Mouse (Mus musculus) induced T-regulatory cell, adult 2 months (primary cell): Measurements from ENCODE around the gene Kcng4.
A peak's percentile ranks its signal among the peaks of the same experiment; 100 is the strongest.

Experiments used
- DNase-seq: peaks from one replicate; pipeline ENCODE4 v3.0.0-alpha.2; 2012; ENCODE audit warnings: low read depth

Gene Kcng4

GRCm38 (mm10) chr8:119615096-119615495 is 20.4 kb downstream of the Kcng4 start:
- no peak for DNase-seq

GRCm38 (mm10) chr8:119612471-119612870 is 23.0 kb downstream of the Kcng4 start, which contains the start of gene Adad2:
Adad2 (plus strand) TSS chr8:119612747.
- no peak for DNase-seq

- DNase-seq, result peak; percentile 57
These were observed 29.3 kb downstream of the Kcng4 start for GRCm38 (mm10) chr8:119606224-119606623.

DNA sequence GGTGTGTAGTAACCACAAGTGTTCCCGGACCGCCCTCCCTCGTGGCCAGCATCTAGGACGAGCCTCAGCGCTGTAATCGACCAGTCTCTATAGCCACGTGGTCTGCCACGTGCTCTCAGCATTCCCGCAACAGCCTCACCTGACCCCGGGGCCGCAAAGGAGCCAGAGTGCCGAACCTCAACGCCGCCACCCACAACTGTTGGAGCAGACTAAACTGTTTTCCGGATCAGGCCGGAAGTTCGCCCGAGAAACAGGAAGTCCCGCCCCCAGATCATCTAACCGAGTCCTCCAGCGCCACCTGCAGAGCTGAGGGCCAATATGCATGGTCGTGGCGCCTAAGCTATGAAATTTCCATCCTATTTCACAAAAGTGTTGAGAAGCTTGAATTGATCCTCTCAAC is 30.5 kb downstream of the Kcng4 start, which contains the start of gene Taf1c:
Taf1c (minus strand) TSS at position 227 of the 400 bp plus-strand sequence.
- peak; percentile 97 for DNase-seq

- DNase-seq, result no peak
These were observed 31.1 kb downstream of the Kcng4 start for GRCm38 (mm10) chr8:119604398-119604803.

- DNase-seq, result no peak
These were observed 31.7 kb downstream of the Kcng4 start for GRCm38 (mm10) chr8:119603771-119604170.

GRCm38 (mm10) chr8:119591456-119591855 is 44.0 kb downstream of the Kcng4 start:
- DNase-seq, result no peak

- DNase-seq, result no peak
These were observed 45.1 kb downstream of the Kcng4 start for GRCm38 (mm10) chr8:119590348-119590747.

DNA sequence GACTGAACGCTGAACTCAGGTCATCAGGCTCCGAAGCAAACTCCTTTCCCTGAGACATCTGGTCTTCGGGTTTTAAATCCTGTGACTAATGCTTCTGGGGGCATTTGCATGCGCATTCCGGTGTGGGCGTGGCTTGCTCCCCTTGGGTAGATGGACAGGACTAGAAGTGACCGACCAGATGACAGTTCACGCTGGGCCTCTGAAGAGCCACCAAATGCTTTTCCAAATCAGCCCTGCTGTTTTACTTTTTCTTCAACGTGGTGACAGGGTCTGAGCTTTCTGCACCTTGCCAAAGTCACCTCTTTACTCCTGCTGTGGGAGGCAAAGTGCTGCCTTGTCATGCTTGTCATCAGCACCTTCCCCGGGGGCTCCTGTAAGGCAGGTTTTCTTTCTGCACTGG is 46.6 kb downstream of the Kcng4 start:
- DNase-seq, result no peak

DNA sequence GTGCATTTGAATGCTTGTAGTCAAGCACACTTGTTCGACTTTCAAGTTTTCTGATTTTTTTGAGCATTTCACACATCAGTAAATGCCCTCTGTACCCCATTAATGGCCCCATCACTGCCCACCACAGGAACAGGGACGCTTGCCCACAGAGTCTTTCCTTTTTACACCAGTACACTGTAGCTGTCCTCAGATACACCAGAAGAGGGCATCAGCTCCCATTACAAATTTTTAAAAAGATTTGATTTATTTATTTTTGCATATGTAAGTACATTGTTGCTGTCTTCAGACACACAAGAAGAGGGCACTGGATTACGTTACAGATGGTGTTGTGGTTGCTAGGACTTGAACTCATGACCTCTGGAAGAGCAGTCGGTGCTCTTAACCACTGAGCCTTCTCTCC is 47.2 kb downstream of the Kcng4 start:
- DNase-seq, result no peak

- DNase-seq, result peak; percentile 82
These were observed 49.6 kb downstream of the Kcng4 start for GRCm38 (mm10) chr8:119585901-119586300.

DNA sequence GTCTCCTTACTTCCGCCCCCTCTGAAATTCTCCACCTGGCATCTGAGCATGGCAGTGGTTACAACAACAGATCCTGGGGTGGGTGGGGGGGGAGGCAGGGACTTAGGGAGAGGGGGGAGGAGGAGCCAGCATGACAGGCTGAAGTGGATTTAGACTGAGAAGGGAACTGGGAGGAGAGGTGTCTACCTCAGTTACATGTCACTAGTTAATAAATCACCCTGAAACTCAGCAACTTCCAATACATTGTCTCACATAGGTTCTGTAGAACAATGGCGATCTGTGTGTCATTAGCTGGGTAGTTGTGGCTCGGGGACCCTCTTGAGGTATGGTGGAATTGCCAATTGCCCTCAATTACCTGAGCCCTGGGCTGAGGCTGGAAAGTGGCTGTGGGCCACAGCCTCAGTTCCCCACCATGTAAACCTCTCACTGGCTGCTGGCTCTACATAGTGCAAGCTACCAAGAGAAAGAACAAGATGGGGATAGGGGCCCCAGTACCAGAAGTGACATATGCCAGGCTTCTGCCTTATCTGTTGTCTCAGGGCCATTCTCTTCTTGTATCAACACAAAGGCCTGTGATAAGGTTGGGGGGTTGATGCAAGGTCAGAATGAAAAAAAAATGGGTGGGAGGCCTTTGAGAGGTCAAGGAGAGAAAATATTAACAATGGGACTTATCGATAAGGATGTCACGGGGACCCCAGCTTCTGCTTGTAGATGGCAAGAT is 54.9 kb downstream of the Kcng4 start:
- no peak for DNase-seq

DNA sequence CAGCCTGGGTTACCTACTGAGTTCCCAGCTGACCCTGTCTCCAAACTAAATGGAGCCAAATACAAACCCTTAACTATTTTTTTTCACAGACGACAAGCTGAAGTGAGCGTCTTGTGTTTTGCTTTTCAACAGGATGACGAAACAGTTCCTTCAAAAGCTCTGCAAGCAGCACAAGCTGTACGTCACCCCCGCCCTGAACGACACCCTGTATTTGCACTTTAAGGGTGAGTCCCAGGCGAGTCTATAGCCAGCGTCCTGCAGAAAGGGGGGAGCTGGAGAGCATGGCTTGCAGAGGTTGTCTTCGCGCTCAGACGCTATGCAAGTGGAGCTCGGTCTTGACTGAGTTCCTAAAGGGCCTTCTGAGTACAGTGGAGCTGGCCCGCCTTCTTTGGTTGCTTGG is 56.4 kb downstream of the Kcng4 start:
- DNase-seq, result no peak

DNA sequence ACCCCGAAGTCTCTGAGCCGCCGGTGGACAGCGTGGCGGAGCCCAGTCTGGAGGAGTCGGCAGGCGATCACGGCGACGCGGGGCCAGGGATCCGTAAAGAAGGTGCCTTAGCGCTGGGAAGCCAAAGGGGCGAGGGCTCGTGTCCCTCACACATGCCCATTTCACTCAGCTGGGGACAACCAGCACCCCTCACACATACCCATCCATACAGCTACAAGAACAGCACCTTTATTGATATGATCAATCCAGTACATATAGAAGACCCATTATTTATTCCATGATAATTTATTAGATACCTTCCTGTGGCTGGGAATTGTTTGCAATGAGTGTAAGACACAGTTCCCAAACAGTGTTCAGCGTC is 60.1 kb downstream of the Kcng4 start:
- DNase-seq, result no peak

DNA sequence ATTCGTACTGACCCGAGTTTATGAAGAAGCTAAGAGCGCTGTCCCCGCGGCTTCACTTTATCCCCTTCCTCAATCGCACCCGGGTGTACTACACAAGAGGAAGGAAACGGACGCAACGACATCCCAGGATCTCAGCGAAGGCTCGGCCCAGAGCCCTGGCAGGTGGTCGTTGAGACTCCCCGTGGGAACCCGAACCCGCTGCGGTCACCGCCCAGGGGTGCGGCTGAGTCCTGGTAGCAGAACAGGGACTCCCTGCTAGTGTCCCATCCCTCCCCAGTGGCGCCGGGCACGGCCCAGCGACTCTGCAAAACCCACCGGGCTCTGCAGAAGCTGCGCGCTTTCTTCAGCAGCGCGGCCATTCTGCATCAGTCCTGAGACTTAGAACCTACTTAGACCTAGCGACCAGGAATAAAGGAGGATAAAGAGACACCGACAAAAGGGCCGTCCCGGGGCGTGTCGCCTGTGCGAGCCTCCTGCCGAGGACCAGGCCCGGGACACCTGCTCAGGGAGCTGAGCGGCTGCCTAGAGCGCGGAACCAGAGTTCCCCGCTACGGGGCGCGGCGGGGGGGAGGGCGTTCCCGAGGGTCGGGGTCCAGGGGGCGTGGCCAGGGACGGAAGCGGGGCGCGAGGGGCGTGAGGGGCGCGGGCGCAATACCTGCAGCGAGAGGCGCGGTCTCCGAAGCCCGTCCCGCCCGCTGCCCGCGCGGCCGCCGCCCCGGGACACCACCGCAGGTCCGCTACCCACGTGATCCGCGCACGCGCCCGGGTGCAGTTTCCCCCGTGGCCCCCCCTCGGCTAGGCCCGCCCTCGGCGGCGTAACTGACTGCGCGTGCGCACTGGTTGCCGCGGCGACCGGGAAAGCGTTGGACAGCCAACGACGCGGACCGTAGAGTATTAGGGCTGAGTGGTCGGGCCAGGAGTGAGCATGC is 60.8 kb downstream of the Kcng4 start, which contains the start of the genes Hsdl1 and Dnaaf1:
Hsdl1 (minus strand) TSS at position 747 of the 929 bp plus-strand sequence.
Dnaaf1 (plus strand) TSS at position 799 of the 929 bp plus-strand sequence.
- peak; percentile 96 for DNase-seq
